Mouse (Mus musculus): ENCODE measurements around the gene Gm10300. TPM values are rescaled to one million over a fixed set of nuclear protein-coding genes. Genes with fewer than 3 reads are reported as not detected.

Gene Gm10300
- polyA plus RNA-seq (2014; fragmentation: Nextera tagmentation; extraction: Ambion mirVana): not detected in 2 replicates

GRCm38 (mm10) chr4:132074077-132074932 lies at the start of gene Gm10300:
Gene Gm10300, plus strand, starts transcription at chr4:132074697.
- peaks cover 6% of the 10 kb centered on the region; the same call in 1 of the 2 replicates for H3K4me1 ChIP-seq (replicated peaks; ENCODE audit: control insufficient read depth, insufficient read depth, low read length)
- H3K27me3 ChIP-seq (ENCODE audit: control insufficient read depth, insufficient read depth, low read length): peaks cover 13% of the 10 kb centered on the region; the same call in 1 of the 2 replicates
- no peaks in the 10 kb centered on the region for H3K9me3 ChIP-seq (ENCODE audit: control insufficient read depth, low read length)
- H3K4me3 ChIP-seq (ENCODE audit: low read depth, low read length): peak within 1 kb of the TSS; percentile 57
- H3K27ac ChIP-seq (ENCODE audit: low read depth, low read length): no peak within 1 kb of the TSS
- DNase-seq (ENCODE audit: low spot score) (peak; percentile 63), ATAC-seq (replicated peaks; ENCODE audit: low FRiP score) (peak; percentile 42)
- peak within 1 kb of the TSS; percentile 65 for H3K9ac ChIP-seq (ENCODE audit: low read length)
- H3K4me2 ChIP-seq (ENCODE audit: low read depth, low read length, severe bottlenecking): peak within 1 kb of the TSS; percentile 96
- WGBS: under 1% methylated on average over 42 of the region's 42 CpGs
- no peaks in the 10 kb centered on the region for H3K36me3 ChIP-seq (ENCODE audit: control insufficient read depth, insufficient read depth, low read length)

GRCm38 (mm10) chr4:132025264-132025663 lies 49.2 kb upstream of the Gm10300 start:
- H3K4me1 ChIP-seq (replicated peaks; ENCODE audit: control insufficient read depth, insufficient read depth, low read length): 0 out of 2 replicates have a peak, but pooled peaks cover 4% of the 10 kb centered on the region
- DNase-seq (ENCODE audit: low spot score): no peak
- peaks cover 2% of the 10 kb centered on the region; the same call in 1 of the 2 replicates for H3K27me3 ChIP-seq (ENCODE audit: control insufficient read depth, insufficient read depth, low read length)
- H3K9me3 ChIP-seq (ENCODE audit: control insufficient read depth, low read length): no peaks in the 10 kb centered on the region
- no peaks in the 10 kb centered on the region for H3K36me3 ChIP-seq (ENCODE audit: control insufficient read depth, insufficient read depth, low read length)
- 78% methylated on average over 2 of the region's 2 CpGs for WGBS
- no peak overlapping the region for H3K9ac ChIP-seq (ENCODE audit: low read length)
- H3K27ac ChIP-seq (ENCODE audit: low read depth, low read length): no peak overlapping the region
- no peak for ATAC-seq (replicated peaks; ENCODE audit: low FRiP score)
- no peak overlapping the region for H3K4me3 ChIP-seq (ENCODE audit: low read depth, low read length)
- no peak overlapping the region for H3K4me2 ChIP-seq (ENCODE audit: low read depth, low read length, severe bottlenecking)

GRCm38 (mm10) chr4:132025738-132026527 lies 48.6 kb upstream of the Gm10300 start:
- peak; percentile 67 for ATAC-seq (replicated peaks; ENCODE audit: low FRiP score)
- Histone ChIP-seq H3K9ac (ENCODE audit: low read length) (no peak overlapping the region), H3K4me1 (replicated peaks; ENCODE audit: control insufficient read depth, insufficient read depth, low read length) (0 out of 2 replicates have a peak, but pooled peaks cover 4% of the 10 kb centered on the region), H3K36me3 (ENCODE audit: control insufficient read depth, insufficient read depth, low read length) (no peaks in the 10 kb centered on the region), H3K27ac (ENCODE audit: low read depth, low read length) (no peak overlapping the region), H3K4me3 (ENCODE audit: low read depth, low read length) (no peak overlapping the region), H3K27me3 (ENCODE audit: control insufficient read depth, insufficient read depth, low read length) (peaks cover 2% of the 10 kb centered on the region; the same call in 1 of the 2 replicates), H3K9me3 (ENCODE audit: control insufficient read depth, low read length) (no peaks in the 10 kb centered on the region), H3K4me2 (ENCODE audit: low read depth, low read length, severe bottlenecking) (no peak overlapping the region)
- no peak for DNase-seq (ENCODE audit: low spot score)
- WGBS: 22% methylated on average over 5 of the region's 5 CpGs

GRCm38 (mm10) chr4:132027167-132027566 lies 47.3 kb upstream of the Gm10300 start:
- H3K4me3 ChIP-seq (ENCODE audit: low read depth, low read length): no peak overlapping the region
- DNase-seq (ENCODE audit: low spot score) (no peak), ATAC-seq (replicated peaks; ENCODE audit: low FRiP score) (no peak)
- no peak overlapping the region for H3K27ac ChIP-seq (ENCODE audit: low read depth, low read length)
- H3K27me3 ChIP-seq (ENCODE audit: control insufficient read depth, insufficient read depth, low read length): peaks cover 2% of the 10 kb centered on the region; the same call in 1 of the 2 replicates
- H3K9me3 ChIP-seq (ENCODE audit: control insufficient read depth, low read length): no peaks in the 10 kb centered on the region
- no peak overlapping the region for H3K9ac ChIP-seq (ENCODE audit: low read length)
- H3K4me2 ChIP-seq (ENCODE audit: low read depth, low read length, severe bottlenecking): no peak overlapping the region
- H3K36me3 ChIP-seq (ENCODE audit: control insufficient read depth, insufficient read depth, low read length): no peaks in the 10 kb centered on the region
- 93% methylated on average over 6 of the region's 6 CpGs for WGBS
- 0 out of 2 replicates have a peak, but pooled peaks cover 4% of the 10 kb centered on the region for H3K4me1 ChIP-seq (replicated peaks; ENCODE audit: control insufficient read depth, insufficient read depth, low read length)

- 0 out of 2 replicates have a peak, but pooled peaks cover 4% of the 10 kb centered on the region for H3K4me1 ChIP-seq (replicated peaks; ENCODE audit: control insufficient read depth, insufficient read depth, low read length)
- H3K4me2 ChIP-seq (ENCODE audit: low read depth, low read length, severe bottlenecking): no peak overlapping the region
- H3K9me3 ChIP-seq (ENCODE audit: control insufficient read depth, low read length): no peaks in the 10 kb centered on the region
- no peak overlapping the region for H3K27ac ChIP-seq (ENCODE audit: low read depth, low read length)
- H3K4me3 ChIP-seq (ENCODE audit: low read depth, low read length): no peak overlapping the region
- WGBS: 100% methylated on average over 1 of the region's 1 CpGs
- no peak overlapping the region for H3K9ac ChIP-seq (ENCODE audit: low read length)
- no peaks in the 10 kb centered on the region for H3K36me3 ChIP-seq (ENCODE audit: control insufficient read depth, insufficient read depth, low read length)
- no peak for DNase-seq (ENCODE audit: low spot score)
- no peak for ATAC-seq (replicated peaks; ENCODE audit: low FRiP score)
- peaks cover 2% of the 10 kb centered on the region; the same call in 1 of the 2 replicates for H3K27me3 ChIP-seq (ENCODE audit: control insufficient read depth, insufficient read depth, low read length)
These were observed 46.7 kb upstream of the Gm10300 start for GRCm38 (mm10) chr4:132027806-132028205.

GRCm38 (mm10) chr4:132029851-132030741 lies 44.4 kb upstream of the Gm10300 start:
- DNase-seq (ENCODE audit: low spot score): no peak

GRCm38 (mm10) chr4:132033183-132033582 lies 41.3 kb upstream of the Gm10300 start:
- ATAC-seq (replicated peaks; ENCODE audit: low FRiP score) (no peak), DNase-seq (ENCODE audit: low spot score) (no peak)
- Histone ChIP-seq H3K4me1 (replicated peaks; ENCODE audit: control insufficient read depth, insufficient read depth, low read length) (peaks cover 2% of the 10 kb centered on the region; the same call in 1 of the 2 replicates), H3K4me3 (ENCODE audit: low read depth, low read length) (no peak overlapping the region), H3K27me3 (ENCODE audit: control insufficient read depth, insufficient read depth, low read length) (no peaks in the 10 kb centered on the region; the same call in 1 of the 2 replicates), H3K27ac (ENCODE audit: low read depth, low read length) (no peak overlapping the region), H3K36me3 (ENCODE audit: control insufficient read depth, insufficient read depth, low read length) (no peaks in the 10 kb centered on the region), H3K9me3 (ENCODE audit: control insufficient read depth, low read length) (no peaks in the 10 kb centered on the region), H3K4me2 (ENCODE audit: low read depth, low read length, severe bottlenecking) (no peak overlapping the region), H3K9ac (ENCODE audit: low read length) (no peak overlapping the region)
- WGBS: 83% methylated on average over 1 of the region's 1 CpGs

More at GRCm38 (mm10) chr4:132029851-132030741, 44.4 kb upstream of the Gm10300 start:
- H3K27me3 ChIP-seq (ENCODE audit: control insufficient read depth, insufficient read depth, low read length): no peaks in the 10 kb centered on the region; the same call in 1 of the 2 replicates
- peaks cover 3% of the 10 kb centered on the region; the same call in 1 of the 2 replicates for H3K4me1 ChIP-seq (replicated peaks; ENCODE audit: control insufficient read depth, insufficient read depth, low read length)
- H3K36me3 ChIP-seq (ENCODE audit: control insufficient read depth, insufficient read depth, low read length): no peaks in the 10 kb centered on the region
- H3K4me3 ChIP-seq (ENCODE audit: low read depth, low read length): no peak overlapping the region
- ATAC-seq (replicated peaks; ENCODE audit: low FRiP score): no peak
- H3K9me3 ChIP-seq (ENCODE audit: control insufficient read depth, low read length): no peaks in the 10 kb centered on the region
- no peak overlapping the region for H3K9ac ChIP-seq (ENCODE audit: low read length)
- 66% methylated on average over 10 of the region's 10 CpGs for WGBS
- no peak overlapping the region for H3K4me2 ChIP-seq (ENCODE audit: low read depth, low read length, severe bottlenecking)
- no peak overlapping the region for H3K27ac ChIP-seq (ENCODE audit: low read depth, low read length)

All from forebrain, embryonic 11.5 days (tissue).